Mouse (Mus musculus): ENCODE data around the gene Lypd6b. TPM values are rescaled to one million over a fixed set of nuclear protein-coding genes. Genes with fewer than 3 reads are reported as not detected.

The Lypd6b gene
- total RNA-seq (2023): 13.6 TPM

GRCm38 (mm10) chr2:49787376-49788050 lies at the start of gene Lypd6b:
TSS of gene Lypd6b (plus strand) at chr2:49787688.

Other genes with a start within 250 kb of the Lypd6b start
- 1.7 TPM for gene Kif5c, start 168.4 kb upstream of the Lypd6b start, total RNA-seq (2023)

Measured in CD4-positive naive resting alpha-beta T cell, adult 57 days (primary cell).